Mouse (Mus musculus): ENCODE results near the gene Kcnn4. TPM values are rescaled to one million over a fixed set of nuclear protein-coding genes. Genes with fewer than 3 reads are reported as not detected.
A peak's percentile ranks its signal among the peaks of the same experiment; 100 is the strongest.

Gene Kcnn4
- total RNA-seq (2017): 70.8 and 84.9 TPM in 2 replicates

DNA sequence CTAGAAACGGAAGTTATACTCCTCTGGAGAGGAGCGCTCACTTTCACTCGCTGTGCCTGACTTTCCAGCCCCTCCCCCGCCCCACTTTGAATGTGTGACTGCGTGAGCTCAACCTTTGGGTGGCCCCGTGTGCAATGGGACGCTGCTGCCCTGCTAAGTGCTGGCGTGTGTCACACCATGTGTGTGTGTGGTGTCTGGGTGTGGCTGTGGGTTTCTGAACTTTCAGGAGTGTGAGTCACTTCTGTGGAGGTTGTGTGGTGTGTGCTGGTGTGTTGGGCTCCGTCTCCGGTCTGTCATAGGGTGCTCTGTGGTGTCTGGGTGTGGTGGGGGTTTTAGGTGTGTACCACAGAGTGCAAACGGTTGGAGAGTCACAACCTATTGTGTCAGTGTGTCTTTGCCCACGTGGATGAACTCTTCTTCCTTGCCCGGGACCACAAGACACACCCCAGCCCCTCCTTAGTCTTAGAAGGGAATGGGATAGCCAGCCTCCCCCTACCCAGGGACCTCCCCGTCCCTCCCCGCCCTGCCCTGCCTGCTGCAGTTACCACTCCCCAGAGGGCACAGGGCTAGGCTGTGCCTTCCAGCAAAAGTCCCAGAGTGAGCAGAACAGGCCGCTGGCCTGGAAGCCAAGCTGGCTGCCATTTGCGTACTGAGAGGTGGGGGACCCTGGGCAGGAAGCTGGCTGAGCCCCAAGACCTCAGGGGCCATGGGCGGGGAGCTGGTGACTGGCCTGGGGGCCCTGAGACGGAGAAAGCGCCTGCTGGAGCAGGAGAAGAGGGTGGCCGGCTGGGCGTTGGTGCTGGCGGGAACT is at the start of gene Kcnn4:
TSS of gene Kcnn4 (plus strand) at position 533 of the 811 bp plus-strand sequence.
- ATAC-seq (replicated peaks; ENCODE audit: low read depth, poor library complexity, severe bottlenecking): peak; percentile 42

DNA sequence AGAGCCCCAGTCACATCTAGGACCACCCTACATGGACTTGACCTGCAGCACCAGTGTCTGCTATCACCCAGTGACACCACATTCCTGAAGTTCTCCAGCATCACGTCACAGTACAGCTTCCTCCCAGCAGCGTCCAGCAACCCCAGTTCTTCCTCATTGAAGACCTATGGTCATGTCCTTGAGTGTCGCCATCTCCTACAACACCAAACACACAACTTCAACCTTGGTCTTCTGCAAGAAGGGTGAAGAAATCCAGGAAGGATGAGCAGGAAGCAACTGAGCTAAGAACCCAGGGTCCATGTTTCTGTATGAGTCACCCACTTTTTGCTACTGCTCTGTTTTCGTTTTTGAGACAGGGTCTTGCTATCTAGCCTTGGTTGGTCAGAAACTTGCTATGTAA is 47.5 kb upstream of the Kcnn4 start:
- ATAC-seq (replicated peaks; ENCODE audit: low read depth, poor library complexity, severe bottlenecking): no peak

DNA sequence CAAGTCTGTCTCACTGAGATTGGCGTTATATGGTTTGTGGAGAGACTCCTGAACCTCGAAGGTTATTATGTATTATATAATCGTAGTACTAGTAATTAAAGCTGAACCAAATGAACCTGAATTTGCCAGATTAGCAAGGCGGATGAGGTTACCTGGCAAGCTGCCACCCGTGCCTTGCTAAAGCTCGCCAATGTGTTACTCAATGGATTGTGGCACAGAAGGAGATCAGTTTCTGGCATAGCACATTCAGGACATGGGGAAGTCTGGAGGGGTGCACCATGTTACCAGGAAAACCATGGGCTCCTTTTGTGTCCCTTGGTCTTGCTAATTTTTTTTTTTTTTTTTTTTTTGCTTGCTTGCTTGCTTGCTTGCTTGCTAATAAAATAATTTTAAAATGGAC is 44.9 kb upstream of the Kcnn4 start:
- no peak for ATAC-seq (replicated peaks; ENCODE audit: low read depth, poor library complexity, severe bottlenecking)

DNA sequence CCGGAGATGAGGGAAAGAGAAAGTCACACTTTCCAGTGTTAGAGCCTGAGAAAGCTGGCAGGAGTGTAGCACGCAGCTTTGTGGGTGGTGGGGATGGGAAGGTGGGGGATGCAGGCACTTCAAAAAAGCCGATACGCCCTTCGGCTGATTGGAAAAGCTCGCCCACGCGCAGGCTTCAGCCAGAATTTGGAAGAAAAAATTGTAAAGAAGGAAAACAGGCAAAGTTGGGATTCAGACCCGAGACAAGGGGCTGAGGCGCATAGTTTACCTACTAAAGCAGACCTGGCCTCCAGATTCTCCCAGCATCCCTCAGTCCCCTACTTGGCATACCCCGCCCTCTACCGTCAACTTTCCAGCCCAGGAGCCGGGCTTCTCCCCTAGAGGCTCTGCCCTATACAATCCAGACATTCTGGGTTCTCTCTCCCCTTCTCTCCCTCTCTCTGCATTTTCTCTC is 44.4 kb upstream of the Kcnn4 start:
- no peak for ATAC-seq (replicated peaks; ENCODE audit: low read depth, poor library complexity, severe bottlenecking)

DNA sequence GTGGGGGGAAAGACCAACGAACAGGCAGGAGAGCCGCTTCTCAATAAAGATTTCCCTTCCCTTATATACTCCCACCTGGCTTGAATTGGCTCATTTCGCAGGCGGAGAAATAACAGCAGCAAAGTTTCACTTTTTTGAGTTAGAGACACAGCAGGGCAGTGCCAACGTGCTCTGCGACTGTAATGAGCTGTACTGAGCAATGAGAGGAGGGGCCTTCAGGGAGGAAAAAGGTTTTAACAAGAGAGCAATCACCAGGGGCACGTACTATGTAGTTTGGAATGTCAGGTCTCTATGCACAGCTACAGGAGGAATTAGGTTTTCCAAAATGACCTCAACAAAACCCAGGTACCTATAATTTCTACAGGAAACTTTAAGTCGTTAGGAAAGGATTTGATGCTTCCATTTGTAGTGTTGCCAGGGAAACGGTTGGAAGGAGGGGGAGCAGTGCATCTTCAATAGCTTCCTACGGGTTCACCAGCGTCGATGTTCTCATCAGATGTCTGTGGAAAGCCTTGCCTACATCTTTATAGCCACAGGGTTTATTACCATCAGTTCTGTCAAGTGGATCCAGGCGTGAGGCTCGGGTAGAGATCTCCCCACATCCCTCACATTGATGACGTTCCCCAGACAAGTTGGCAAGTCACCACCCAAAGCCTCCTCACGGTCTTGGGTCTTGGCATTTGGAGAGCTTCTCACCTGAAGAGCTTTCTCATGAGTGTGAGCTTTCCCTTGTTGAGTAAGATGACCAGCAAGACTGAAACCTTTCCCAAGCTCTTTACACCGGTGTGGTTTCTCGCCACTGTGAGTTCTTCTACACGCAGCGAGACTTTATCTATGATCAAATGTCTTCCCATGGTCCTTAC is 43.6 kb upstream of the Kcnn4 start:
- ATAC-seq (replicated peaks; ENCODE audit: low read depth, poor library complexity, severe bottlenecking): no peak

DNA sequence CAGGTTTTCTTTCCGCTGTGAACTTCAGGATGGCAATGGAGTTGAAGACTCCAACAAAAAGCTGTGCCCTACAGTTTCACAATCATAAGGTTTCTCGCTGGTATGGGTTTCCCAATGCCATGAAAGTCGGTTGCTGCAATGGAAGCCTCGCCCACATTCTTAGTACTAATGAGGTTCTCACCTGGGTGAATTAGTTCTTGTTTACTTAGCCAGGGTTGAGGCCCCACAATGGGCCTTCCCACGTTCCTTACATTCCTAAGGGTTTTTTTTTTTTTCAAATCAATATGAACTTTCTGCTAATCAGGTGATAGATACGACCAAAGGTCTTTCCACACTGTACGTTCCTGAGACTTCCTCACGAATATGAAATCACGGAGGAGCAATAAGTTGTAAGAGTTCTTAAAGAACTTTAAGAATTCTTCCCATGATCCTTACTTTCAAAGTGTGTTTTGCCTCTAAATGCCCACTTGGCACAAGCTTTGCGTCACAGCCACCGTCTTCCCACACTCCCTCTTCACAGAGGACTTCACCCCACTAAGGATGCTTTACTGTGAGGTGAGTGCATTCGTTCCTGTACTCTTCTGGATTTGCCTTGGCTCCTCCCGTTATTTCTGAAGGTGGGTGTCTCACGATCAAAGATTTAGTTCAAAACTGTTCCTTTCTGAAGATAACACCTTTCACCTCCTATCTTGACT is 42.6 kb upstream of the Kcnn4 start:
- no peak for ATAC-seq (replicated peaks; ENCODE audit: low read depth, poor library complexity, severe bottlenecking)

DNA sequence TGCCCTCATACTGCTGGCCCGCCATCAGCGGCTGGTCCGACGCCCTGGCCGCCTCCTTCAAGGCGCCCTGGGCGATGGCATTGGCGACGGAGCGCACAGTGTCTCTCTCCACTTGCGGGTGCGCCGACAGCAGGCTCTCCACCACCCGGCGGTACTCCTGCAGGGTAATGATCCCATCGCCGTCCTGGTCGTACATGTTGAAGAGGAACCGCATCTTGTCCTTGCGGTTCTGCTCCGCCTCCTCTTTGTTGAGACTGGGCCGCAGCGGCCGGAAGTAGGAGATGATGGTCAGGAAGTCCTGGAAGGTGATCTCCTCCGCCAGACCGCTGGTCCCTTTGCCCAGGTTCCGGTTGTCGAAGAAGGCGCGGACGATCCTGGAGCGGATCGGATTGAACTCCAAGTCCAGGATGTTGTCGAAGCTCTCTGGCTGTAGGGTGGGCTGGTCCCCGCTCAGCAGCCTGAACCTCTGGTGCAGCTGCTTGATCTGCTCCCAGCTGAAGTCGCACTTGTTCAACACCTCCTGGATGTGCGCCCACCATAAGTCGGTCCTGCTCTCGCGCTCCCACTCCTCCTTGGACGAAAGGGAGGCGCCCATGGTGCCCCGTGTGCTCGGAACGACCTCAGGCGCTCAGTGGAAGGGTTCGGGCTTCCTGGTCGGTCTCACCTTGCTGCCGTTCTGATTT is 36.6 kb upstream of the Kcnn4 start, which contains the start of gene Tescl:
TSS of gene Tescl (minus strand) at position 633 of the 683 bp plus-strand sequence.
- ATAC-seq (replicated peaks; ENCODE audit: low read depth, poor library complexity, severe bottlenecking): peak; percentile 68

DNA sequence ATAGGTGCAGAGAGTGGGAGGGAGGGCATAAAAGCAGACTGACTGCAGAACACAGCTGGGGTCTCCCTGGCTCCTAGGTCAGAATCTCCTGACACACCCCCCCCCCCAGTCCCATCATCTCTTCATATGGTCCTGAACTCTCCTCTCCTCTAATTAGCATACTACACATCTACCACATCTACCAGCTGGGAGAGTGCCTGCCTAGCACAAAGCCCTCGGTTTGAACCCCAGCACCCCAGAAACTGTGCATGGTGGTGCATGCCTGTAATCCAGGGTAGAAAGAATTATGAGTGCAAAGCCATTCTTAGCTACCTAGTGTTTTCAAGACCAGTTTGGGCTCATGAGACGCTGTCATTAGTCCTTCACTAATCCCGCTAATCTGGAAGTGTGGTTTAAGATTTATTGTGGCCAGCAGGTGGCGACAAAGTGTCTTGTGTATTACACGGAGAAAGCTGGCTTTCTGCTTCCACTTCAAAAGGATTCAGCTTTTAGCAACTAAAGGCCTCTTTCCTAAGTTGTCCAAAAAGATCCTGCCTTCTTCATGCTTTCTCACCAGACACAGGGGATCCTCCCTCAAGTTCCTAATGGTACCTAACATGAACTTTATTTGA is 34.3 kb upstream of the Kcnn4 start:
- peak; percentile 70 for ATAC-seq (replicated peaks; ENCODE audit: low read depth, poor library complexity, severe bottlenecking)

DNA sequence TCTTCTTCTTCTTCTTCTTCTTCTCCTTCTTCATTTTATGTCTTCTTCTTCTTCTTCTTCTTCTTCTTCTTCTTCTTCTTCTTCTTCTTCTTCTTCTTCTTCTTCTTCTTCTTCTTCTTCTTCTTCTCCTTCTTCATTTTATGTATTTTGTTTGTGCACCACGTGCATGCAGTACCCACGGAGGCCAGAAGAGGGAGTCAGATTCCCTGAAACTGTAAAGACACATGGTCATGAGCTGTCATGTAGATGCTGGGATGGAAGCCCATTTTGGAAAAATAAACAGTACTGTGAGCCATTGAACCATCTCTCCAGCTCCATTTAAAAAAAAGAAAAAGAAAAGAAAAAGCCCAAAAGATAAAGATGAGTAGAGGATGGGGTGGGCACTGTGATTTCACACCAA is 31.8 kb upstream of the Kcnn4 start:
- ATAC-seq (replicated peaks; ENCODE audit: low read depth, poor library complexity, severe bottlenecking): no peak

DNA sequence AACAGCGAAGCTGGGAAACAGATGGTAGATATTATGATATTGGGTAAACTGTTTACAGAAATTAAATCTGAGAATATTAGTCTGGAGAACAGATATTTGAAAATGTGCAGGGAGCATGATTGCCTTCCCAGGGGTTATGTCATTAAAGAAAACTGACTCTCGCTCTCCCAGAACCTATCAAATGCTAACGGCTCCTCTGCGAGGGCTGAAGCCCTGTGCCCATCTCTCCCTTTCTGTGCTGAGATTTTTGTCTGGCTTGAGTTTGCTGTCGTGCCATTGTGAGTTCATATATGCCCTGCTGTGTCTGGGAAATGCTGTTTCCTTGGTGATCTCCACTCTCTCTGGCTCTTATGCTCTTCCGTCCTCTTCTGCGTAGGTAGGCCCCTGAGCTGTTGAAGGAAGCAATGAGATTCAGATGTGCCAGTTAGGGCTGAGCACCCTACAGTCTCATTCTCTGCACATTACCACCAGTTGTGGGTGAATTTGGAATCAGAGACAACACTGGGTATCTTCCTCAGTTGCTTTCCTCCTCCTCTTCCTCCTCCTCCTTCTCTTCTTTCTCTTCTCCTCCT is 26.3 kb upstream of the Kcnn4 start:
- no peak for ATAC-seq (replicated peaks; ENCODE audit: low read depth, poor library complexity, severe bottlenecking)

DNA sequence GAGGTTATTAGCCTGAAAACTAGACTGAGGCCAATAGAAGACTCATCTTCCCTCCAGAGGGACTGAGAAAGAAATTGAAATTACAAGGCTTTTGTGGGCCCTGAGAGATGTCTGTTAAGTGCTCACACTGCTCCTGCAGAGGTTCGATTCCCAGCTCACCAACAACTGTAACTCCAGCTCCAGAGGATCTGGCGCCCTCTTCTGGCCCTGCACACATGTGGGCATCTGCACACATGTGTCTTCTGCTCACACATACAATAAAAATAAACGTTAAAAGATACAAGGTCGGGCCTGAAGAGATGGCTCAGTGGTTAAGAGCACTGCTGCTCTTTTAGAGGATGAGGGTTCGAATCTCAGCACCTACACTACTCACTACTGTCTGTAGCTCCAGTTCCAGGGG is 23.6 kb upstream of the Kcnn4 start:
- no peak for ATAC-seq (replicated peaks; ENCODE audit: low read depth, poor library complexity, severe bottlenecking)

DNA sequence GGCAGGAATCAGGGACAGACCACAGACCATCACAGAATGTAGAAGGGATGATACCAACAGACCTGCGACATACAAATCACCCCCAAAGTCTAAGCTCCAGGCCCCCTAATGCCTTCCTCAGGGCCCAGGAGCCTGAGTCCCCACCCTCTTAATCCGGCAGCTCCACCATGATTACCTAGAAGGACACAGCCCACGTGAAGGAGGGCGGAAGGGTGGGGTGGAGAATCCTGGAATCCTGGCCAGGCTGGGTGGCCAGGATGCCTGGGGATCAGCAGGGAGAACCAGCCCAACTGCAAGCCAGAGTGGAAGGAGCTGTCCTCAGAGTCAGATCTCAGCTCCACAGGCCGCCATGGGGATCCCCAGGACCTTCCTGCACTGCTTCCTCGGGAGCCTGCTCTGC is 21.2 kb upstream of the Kcnn4 start, which contains the start of gene Lypd5:
TSS of gene Lypd5 (plus strand) at position 301 of the 400 bp plus-strand sequence.
- no peak for ATAC-seq (replicated peaks; ENCODE audit: low read depth, poor library complexity, severe bottlenecking)

DNA sequence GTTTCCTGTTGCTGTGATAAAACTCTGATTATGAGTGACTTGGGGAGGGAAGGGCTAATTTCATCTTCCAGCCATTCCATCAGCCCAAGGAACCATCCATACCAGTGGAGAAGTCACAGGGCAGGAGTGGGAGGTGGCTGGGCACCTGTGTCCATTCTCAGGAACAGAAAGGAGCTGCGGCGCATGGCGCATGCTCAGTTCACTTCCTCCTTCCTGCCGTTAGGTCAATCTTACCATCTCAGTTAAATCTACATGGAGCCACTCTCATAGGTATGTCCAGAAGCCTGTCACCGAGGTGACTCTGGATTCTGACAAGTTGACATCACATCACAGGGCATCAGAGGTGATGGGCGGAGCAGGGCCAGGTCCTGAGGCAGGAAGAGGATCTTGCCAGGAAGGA is 14.4 kb upstream of the Kcnn4 start:
- no peak for ATAC-seq (replicated peaks; ENCODE audit: low read depth, poor library complexity, severe bottlenecking)

DNA sequence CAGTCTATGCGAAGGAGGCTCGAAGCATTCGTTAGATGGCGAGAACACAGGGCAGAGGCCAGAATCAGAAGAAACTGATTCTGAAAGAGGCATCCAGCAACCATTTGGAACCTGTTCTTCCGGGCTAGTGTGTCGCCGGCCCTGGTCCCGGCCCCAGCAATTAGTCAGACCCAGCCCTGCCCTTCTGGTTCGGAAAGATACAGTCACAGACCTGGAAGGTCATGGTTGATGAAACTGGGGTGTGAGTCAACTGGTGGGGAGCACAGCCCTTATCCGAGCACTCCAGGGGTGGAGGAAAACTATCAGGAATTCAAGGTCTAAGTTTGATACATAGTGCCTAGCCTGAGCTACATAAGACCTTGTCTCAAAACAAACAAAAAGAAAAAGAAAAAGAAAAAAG is 14.0 kb upstream of the Kcnn4 start:
- no peak for ATAC-seq (replicated peaks; ENCODE audit: low read depth, poor library complexity, severe bottlenecking)

DNA sequence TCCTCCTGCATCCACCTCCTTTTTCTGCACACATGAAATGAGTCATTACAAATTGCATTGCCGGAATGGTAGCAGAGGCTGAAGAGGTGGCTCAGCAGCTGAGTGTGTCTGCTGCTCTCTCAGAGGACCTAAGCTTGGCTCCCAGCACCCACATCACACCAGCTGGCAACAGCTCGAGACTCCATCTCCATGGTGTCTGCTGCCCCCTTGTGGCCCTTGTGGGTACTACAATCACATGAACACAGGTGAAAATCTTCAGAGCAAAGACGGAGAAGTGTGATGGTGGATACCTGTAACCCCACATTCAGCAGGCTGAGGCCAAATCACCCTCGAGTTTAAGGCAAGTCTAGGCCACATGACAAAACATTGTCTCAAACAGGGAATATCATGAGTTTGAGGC is 12.2 kb upstream of the Kcnn4 start:
- no peak for ATAC-seq (replicated peaks; ENCODE audit: low read depth, poor library complexity, severe bottlenecking)

DNA sequence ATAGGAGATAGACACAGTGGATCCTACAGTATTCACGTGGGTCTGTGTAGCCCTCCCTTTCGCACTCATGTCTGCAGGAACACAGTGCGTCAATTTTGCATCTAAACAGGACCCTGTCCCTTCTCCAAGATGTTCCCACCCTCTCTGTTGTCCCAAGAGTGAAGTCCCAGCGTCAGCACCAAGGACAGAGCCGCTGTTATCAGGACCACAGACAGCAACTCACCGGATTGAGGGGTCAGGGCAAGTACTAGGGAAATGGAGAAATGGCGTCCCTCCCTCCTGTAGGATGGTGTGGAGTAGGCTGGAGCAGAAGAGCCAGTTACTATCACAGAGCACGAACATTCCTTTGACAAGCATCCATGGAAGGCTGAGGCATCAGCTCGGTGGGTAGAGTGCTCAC is 10.8 kb upstream of the Kcnn4 start:
- peak; percentile 80 for ATAC-seq (replicated peaks; ENCODE audit: low read depth, poor library complexity, severe bottlenecking)

DNA sequence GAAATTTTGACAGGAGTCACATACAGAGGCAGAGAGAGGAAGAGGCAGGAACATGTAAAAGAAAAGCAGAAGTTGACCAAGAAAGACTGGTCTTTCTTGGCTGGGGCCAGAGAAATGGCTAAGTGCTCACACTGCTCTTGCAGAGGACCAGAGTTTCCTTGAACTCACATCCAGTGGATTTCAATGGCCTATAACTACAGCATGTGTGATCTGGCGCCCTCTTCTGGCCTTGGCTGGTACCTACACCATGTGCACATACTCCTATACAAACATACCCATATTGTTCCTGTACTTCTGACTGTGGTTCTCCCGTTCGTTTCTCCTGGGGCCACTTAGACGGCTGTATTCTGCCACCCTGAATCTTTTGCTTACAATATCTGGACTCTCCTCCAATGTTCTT is 9.1 kb upstream of the Kcnn4 start:
- 0 out of 2 replicates have a peak, but pooled peaks have one; percentile 9 for ATAC-seq (replicated peaks; ENCODE audit: low read depth, poor library complexity, severe bottlenecking)

DNA sequence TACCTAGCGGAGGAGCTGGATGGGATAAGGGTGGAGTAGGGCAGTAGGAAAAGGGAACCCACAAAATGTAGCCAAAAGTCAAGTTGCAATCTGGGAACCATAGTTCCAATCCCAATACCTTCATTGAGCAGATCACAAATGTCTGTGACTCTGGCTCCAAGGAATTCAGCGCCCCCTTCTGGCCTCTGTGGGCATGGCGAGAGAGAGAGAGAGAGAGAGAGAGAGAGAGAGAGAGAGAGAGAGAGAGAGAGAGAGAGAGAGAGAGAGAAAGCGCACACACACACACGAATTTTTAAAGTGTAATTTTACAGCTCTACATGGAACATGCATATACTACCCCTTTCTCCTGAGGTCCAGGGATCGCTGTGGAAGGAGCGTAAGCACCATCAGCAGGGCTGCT is 6.8 kb upstream of the Kcnn4 start:
- peak; percentile 8; the same call in 1 of the 2 replicates for ATAC-seq (replicated peaks; ENCODE audit: low read depth, poor library complexity, severe bottlenecking)

DNA sequence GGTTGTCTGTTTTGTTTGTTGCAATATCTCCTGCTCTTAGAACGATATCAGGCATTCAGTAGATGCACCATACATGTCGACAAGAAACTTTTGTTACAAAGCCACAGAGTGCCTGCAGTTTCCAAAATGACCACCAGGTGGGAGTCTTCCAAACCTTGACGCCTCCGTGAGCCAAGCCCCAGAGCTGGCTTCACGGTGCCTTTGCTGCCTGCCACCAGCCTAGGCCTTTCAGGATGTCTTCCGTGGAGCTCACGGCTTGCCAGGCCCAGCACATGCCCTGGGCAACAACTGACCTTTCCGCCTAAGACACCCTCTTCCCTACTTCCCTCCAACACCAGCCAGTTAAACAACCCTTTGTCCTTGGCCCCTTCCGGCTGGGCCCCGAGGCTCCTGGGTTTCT is 5.2 kb upstream of the Kcnn4 start:
- peak; percentile 67 for ATAC-seq (replicated peaks; ENCODE audit: low read depth, poor library complexity, severe bottlenecking)
